Mouse (Mus musculus) spleen, adult 2 months (tissue): Measurements from ENCODE around the gene Map7.

Experiments
- CTCF ChIP-seq: fragments of 200-500 bp; IDR thresholded peaks from 2 replicates; pipeline ENCODE4 v1.5.1; 2011; ENCODE audit warnings: mild to moderate bottlenecking, inconsistent platforms; ENCODE audit not compliant: insufficient read depth, insufficient read length, insufficient replicate concordance; ENCODE audit errors: extremely low read depth
- POLR2A ChIP-seq: fragments of 200-500 bp; IDR thresholded peaks from 2 replicates; pipeline ENCODE4 v1.6.1; 2011; ENCODE audit warnings: low read depth, low read length, inconsistent platforms

DNA sequence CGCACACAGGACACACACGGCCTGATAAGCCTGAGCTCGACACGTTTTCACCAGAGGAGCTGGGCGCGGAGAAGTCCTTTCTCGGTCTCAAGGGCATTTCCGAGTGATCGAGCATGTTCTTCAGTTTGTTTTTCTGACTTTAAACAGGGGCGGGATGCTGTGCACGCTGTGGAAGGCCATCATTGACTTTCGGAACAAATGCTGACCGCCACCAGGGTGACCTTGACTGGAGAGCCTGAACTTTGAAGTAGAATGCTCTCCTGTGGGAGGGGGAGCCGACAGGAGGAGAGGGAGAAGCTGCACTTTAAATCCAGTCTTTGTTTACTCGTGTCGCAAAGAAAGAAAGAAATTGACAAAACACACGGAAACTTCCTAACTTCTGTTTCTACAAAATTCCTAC, 6.9 kb upstream of the Map7 start:
- TF ChIP-seq CTCF: no peak
- no peak for TF ChIP-seq POLR2A
